Mouse (Mus musculus) erythroid progenitor cell, adult 5-6 weeks (primary cell): ENCODE measurements around the gene Slf2. TPM values are rescaled to one million over a fixed set of nuclear protein-coding genes. Genes with fewer than 3 reads are reported as not detected.

ENCODE experiments used
- ATAC-seq: replicated peaks from 2 replicates; pipeline ENCODE4 v1.8.0; 2016; ENCODE audit warnings: moderate number of reproducible peaks, mild to moderate bottlenecking, moderate TSS enrichment, inconsistent platforms; ENCODE audit not compliant: poor library complexity, low FRiP score, severe bottlenecking
- total RNA-seq, 2 experiments: library from RNA; stranded (forward) in 1 of 2; stranded (reverse) in 1 of 2; fragments of 150-400 nt in 1 of 2; fragments of 186-747, 209-891 nt in 1 of 2; gene quantifications; 2 replicates each; pipeline versions ENCODE4 v1.2.3 to v1.2.4; 2015 to 2017; ENCODE audit warnings: low replicate concordance in 2 of 2

Gene Slf2
- total RNA-seq, 2 experiments from 2014 or later: 26.5 to 27.2 TPM

- peak; percentile 94 for ATAC-seq
Observed at GRCm38 (mm10) chr19:45005957-45006712, 75.2 kb downstream of the Slf2 start, which contains the start of gene Mrpl43. Gene Mrpl43, minus strand, starts transcription at chr19:45006442.

DNA sequence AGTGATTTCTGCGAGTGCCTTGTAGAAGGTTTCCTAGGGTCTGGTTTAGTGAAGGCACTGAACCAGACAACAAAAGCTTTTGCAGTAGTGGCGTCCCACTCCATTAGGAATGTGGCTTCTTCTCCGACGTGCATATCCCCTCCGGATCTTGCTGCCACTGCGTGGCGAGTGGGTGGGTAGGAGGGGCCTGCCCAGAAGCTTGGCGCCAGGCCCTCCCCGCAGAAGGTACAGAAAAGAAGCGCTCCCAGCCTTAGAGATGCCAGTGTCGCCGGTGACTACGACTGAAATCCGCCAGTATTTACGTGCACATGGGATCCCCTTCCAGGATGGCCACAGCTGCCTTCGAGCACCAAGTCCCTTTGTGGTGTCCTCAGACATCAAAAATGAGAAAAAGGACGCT is 76.1 kb downstream of the Slf2 start:
- ATAC-seq: no peak

GRCm38 (mm10) chr19:45007425-45008191 is 76.7 kb downstream of the Slf2 start:
- ATAC-seq: no peak

- no peak for ATAC-seq
Observed at GRCm38 (mm10) chr19:45010646-45011045, 79.7 kb downstream of the Slf2 start.

DNA sequence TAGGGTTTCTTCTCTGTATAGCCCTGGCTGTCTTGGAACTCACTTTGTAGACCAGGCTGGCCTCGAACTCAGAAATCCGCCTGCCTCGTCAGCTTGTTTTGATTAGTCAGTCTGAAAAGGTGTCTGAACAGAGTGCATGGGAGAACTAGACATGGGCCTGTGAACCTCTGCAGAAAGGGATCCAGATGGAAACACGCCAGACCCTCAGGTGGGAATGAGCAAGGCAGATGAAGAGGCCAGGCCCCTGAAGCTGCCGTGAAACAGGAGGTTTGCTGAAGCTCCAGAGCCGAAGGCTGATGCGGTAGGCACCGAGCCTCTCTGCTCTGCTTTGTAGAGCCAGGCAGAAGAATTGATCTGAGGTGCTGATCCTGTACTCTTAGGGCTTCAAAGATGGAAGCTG is 81.3 kb downstream of the Slf2 start:
- no peak for ATAC-seq

DNA sequence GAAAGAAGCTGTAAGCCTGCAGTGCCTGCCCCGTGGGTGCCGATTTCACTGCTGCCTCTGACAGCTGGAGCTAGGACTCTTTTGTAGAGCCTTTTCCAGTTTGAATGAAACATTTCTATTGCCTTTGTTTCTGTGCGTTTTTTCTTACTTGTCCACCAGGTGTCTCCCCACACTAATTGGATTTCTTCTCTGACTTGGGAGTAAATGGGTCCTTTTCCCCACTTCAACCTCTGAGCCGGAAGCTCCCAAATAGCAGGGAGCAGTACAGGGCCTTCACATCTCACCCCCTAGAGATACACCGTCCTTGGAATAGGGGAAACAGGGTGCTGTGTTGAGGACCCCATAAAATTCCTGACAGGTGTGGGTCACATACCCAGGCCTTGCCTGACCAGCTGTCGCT is 81.7 kb downstream of the Slf2 start:
- no peak for ATAC-seq

- no peak for ATAC-seq
Observed at GRCm38 (mm10) chr19:45013581-45014225, 82.8 kb downstream of the Slf2 start.

- ATAC-seq: no peak
Observed at GRCm38 (mm10) chr19:45014335-45014971, 83.5 kb downstream of the Slf2 start, which contains the start of gene Lzts2. Gene Lzts2, plus strand, starts transcription at chr19:45014414.

DNA sequence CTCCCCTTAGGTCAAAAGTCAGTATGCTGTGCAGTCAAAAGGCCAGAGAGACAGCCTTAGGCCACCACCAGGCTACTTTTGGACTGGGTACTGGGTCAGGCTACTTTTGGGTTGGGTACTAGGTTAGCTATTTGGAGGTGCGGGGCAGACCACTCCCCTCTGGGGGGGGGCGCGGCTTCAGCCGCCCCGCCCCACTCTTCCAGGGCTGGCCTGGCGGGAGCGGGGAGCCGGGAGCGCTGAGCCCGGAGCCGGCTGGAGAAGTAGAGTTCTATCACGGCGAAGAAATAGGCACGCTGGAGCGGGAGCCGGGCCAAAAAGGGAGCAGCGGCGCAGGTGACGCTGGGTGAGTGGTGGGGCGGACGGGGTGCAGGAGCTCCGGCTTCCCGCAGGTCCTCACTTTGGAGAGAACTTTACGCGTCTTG is 84.0 kb downstream of the Slf2 start:
- ATAC-seq: peak; percentile 23; the same call in 1 of the 2 replicates

DNA sequence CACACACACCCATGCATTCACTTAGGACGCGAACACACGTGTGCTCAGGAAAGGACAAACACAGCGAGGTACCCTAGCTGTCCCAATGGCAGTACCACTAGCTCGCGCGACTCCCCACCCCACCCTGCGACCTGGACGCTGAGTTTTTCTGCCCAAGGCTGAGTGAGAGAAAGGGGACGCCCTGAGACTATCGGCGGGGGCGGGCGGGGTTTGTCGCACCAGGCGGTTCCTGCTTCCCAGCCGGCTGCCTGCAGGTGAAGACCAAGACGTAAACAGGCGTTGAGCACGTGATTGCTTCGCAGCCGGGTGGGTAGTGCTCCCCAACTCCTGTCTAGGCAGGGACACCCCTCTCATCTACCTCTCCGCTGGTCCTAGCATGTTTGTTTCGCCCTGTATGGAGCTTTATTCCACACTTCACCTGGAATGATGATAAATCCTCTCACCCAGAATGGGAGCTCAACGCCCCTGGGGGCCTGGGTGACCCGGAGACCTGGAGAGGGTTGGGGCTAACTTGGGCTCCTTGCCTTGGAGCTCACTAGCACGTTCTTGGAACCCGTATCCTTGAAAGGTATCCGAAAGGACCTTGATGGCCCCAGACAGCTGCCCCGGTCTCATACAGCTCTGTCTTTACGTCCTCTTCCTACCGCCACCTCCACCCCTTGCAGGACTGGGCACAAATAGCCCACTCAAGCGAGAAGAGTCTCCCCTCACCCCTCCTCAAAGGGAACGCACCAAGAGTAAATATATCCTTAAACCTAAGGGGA is 84.7 kb downstream of the Slf2 start:
- ATAC-seq: peak; percentile 70

DNA sequence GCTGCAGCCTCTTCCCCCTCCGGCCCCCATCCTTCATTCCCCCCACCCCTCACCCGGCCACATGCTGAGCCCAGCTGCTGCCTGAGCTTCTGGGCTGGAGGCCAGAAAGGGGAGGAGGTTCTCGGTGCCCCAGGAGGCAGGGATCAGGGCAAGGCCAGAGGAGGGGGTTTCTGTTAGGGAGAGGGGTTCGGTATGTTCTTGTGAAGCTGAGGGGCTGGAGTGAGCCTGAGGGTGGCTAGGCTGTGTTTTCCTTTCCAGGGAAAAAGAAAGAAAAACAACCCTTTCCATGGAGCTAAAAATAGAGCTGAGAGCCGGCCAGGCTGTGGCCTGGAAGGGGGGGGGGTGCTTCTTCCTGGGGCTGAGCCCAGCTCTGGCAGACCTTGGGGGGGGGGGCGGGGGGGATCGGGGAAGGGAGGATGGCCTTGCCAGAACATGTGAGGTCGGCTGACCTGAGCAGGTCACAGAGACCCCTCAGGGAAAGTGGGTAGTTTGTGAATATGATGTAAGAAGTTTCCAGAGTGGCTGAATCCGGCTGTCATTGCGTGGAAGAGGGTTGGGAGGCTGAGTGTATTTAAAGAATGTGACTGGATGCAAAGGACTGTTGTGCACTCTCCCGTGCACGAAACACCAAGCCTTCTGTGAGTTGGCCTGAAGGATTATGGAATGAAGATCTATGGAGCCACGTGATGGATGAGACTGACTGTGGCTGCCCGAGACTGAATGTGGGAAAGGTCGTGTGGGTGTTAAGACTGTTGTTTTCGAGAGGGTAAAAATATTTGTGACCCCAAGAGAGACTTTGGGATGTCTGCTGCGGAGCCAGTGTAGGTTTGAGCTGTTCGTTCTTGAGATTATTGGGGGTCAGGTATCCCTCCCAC is 85.6 kb downstream of the Slf2 start:
- no peak for ATAC-seq

- ATAC-seq: no peak
Observed at GRCm38 (mm10) chr19:45017216-45017771, 86.3 kb downstream of the Slf2 start.

DNA sequence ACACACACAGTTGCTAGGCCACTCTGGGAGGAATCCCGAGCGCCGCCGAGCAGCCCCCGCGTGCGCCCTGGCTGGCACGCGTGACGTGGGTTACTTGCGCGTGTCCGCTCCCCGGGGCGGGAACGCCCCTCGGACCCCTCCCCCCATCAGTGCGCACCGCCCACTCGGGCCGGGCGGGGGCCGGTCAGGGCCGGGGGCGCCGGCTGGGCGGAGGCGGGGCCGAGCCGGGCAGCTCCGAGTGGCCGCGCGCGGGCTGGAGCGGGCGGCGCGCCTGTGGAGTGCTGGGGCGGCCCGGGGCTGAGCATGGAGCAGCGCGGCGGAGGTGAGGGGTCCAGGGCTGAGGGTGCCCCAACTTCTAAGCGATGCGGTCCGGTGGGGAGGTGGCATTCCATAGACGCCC is 87.0 kb downstream of the Slf2 start:
- ATAC-seq: no peak

- ATAC-seq: no peak
Observed at GRCm38 (mm10) chr19:45018351-45018831, 87.4 kb downstream of the Slf2 start.

DNA sequence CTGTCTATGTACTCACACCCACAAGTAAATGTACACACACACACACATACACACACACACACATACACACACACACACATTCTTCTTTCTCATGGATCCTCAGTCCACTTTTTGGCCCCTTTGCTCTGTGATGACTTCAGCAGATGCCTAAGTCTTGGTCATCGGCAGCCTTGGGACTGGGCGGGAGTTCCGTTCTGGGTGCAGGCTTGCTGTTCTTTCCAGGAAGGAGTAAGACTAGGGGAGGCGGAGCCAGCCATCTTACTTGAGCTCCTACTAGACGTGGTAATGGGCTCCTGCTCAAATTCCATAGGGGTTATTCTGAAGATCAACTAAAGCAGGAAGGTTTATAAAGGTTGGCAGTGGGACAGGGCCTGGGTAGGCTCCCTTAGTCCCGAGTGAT is 89.4 kb downstream of the Slf2 start:
- no peak for ATAC-seq

- no peak for ATAC-seq
Observed at GRCm38 (mm10) chr19:45021362-45021761, 90.4 kb downstream of the Slf2 start.

GRCm38 (mm10) chr19:45023993-45024392 is 93.0 kb downstream of the Slf2 start:
- no peak for ATAC-seq

DNA sequence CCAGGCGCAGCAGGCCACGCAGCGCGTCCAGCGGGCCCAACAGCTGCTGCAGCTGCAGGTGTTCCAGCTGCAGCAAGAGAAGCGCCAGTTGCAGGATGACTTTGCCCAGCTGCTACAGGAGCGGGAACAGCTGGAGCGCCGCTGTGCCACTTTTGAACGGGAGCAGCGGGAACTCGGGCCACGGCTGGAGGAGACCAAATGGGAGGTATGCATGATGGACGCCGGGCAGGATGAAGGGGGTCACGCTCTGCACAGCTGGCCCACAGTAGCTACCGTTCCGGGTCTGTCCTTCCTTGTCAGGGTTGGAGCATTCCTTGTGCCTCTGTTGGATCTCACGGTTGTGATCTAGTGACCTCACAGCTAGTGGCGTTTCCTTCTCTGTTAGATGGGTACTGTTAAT is 93.8 kb downstream of the Slf2 start:
- ATAC-seq: no peak
